Mouse (Mus musculus): ENCODE measurements around the gene Nadk. TPM values are rescaled to one million over a fixed set of nuclear protein-coding genes. Genes with fewer than 3 reads are reported as not detected.
A peak's percentile ranks its signal among the peaks of the same experiment; 100 is the strongest.

Gene Nadk
- polyA plus RNA-seq (2016; fragmentation: Nextera tagmentation; extraction: Ambion mirVana), result 105 and 110 TPM in 2 replicates

DNA sequence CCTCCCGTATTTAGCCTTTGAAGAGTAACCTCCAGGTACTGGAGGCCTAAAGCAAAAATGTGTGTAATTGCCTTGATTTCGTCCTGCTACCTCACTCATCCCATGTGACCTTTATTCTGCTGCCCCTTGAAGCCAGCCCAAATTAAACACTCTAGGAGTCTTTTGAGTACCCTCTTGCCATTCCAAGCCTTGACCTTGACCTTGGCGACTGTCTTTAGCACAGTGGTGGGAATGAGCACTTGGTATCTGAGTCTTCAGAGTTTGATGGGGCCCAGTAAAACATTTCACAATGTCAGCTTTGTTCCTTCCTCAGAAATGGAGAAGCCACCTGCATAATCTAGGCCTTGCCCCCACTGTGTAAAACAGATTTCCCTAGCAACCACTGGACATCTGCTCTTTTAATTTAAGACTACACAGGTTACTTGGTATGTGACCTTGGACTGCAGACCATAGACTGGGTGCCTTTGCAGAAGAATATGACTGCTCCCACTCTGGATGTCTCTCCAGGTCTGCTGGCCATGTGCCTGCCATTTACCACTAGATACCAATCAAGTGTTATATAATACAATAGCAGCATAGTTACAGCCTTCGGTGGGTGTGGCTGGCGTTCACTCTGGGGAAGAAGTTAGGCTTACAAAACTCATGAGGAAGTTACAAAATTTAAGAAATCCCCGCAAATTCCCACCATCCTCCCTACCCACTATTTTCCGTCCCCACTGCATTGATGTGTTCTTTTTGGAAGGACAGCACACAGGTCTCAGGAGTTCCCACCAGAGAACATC lies at the start of gene Nadk:
Gene Nadk, plus strand, starts transcription at position 718 of the 782 bp plus-strand sequence.
- WGBS, result 81% methylated on average over 7 of the region's 7 CpGs
- H3K27me3 ChIP-seq (ENCODE audit: low read depth, poor library complexity, severe bottlenecking), result no peaks in the 10 kb centered on the region
- H3K27ac ChIP-seq (replicated peaks), result peak within 1 kb of the TSS; percentile 84
- peak within 1 kb of the TSS; percentile 79 for H3K4me3 ChIP-seq
- peaks cover 42% of the 10 kb centered on the region for H3K4me1 ChIP-seq
- H3K36me3 ChIP-seq, result peaks cover 47% of the 10 kb centered on the region
- no peaks in the 10 kb centered on the region for H3K9me3 ChIP-seq (replicated peaks)
- DNase-seq (ENCODE audit: low spot score), result no peak

DNA sequence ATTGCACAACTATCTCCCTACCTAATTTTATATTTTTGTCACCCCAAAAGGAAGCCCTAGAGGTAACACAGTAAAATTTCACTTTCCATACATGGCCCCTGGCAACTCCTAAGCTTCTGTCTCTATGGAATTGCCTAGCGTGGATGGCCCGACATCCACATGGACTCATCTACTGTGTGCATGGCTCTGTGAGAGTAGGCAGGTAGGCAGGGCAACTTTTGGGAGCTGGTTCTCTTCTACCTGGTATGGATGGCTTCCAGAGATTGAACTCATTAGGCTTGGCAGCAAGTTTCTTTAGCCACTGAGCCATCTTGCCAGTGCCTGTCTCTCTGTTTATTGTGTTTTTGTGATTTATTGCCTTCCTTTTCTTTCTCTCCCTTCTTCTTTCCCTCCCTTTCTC lies 47.4 kb upstream of the Nadk start:
- WGBS, result 92% methylated on average over 2 of the region's 2 CpGs

DNA sequence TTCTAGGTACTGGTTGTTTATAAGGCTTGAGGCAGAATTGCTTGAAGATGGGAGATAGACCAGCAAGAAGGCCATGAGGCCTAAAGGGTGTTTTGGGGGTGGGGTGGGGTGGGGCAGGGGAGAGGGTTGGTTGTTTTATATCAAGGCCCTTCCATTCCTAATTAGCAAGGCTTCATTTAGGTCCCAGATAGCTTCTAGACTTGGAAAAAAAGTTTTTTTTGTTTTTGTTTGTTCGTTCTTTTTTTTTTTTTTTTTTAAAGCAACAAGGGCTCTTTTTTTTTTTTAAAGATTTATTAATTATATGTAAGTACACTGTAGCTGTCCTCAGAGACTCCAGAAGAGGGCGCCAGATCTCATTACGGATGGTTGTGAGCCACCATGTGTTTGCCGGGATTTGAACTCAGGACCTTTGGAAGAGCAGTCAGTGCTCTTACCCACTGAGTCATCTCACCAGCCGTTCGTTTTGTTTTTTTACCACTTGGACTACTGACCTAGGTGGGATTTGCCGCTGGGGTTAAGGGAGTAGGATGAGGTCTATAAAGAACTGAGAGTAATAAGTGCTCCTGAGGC lies 44.1 kb upstream of the Nadk start:
- no peaks in the 10 kb centered on the region for H3K4me1 ChIP-seq
- H3K9me3 ChIP-seq (replicated peaks), result no peaks in the 10 kb centered on the region
- no peaks in the 10 kb centered on the region for H3K27me3 ChIP-seq (ENCODE audit: low read depth, poor library complexity, severe bottlenecking)
- H3K4me3 ChIP-seq, result no peak overlapping the region
- WGBS, result 87% methylated on average over 7 of the region's 7 CpGs
- peaks cover 50% of the 10 kb centered on the region for H3K36me3 ChIP-seq
- no peak overlapping the region for H3K27ac ChIP-seq (replicated peaks)
- no peak for DNase-seq (ENCODE audit: low spot score)

More for the DNA sequence above, 47.4 kb upstream of the Nadk start:
- H3K36me3 ChIP-seq, result peaks cover 51% of the 10 kb centered on the region
- H3K4me3 ChIP-seq, result no peak overlapping the region
- no peaks in the 10 kb centered on the region for H3K27me3 ChIP-seq (ENCODE audit: low read depth, poor library complexity, severe bottlenecking)
- H3K9me3 ChIP-seq (replicated peaks), result no peaks in the 10 kb centered on the region
- H3K27ac ChIP-seq (replicated peaks), result no peak overlapping the region
- no peaks in the 10 kb centered on the region for H3K4me1 ChIP-seq
- DNase-seq (ENCODE audit: low spot score), result no peak

DNA sequence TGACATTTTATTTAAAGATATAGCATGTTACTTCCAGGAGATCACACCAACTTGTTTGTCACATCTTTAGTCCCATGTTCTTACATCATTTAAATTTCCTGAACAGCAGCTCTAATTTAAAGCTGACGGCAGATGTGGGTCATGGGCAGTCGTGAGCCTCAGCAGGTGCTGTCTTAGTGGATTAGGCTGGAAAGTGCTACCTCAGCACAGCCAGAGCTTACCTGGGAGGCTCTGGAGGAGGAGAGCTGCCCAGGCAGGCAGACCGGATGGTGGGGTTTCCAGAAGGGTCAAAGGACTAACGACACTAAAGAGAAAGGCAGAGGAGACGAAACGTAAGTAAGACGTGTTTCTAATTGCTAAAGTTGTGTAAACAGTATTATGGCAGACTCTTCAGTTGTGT lies 39.9 kb upstream of the Nadk start:
- peaks cover 62% of the 10 kb centered on the region for H3K36me3 ChIP-seq

DNA sequence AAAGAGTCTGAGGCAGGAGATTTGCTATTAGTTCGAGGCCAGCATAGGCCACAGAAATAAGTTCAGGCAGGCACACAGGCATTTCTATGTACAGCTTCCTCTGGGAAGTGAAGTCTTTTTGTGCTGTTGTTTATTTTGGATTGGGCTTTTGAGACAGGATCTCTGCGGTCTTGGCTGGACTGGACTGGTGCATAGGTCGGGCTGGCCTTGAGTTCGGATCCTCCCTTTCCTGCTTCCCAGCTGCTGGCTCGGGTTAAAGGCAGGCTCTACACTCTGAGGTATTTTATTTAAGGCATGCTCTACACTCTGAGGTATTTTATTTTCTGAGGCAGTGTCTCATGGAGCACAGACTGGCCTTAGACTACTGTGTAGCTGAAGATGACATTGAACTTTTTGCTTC lies 36.4 kb upstream of the Nadk start:
- H3K4me3 ChIP-seq, result no peak overlapping the region

More for the DNA sequence above, 39.9 kb upstream of the Nadk start:
- H3K27ac ChIP-seq (replicated peaks), result no peak overlapping the region
- H3K4me3 ChIP-seq, result no peak overlapping the region
- no peaks in the 10 kb centered on the region for H3K4me1 ChIP-seq
- no peaks in the 10 kb centered on the region for H3K9me3 ChIP-seq (replicated peaks)
- 87% methylated on average over 7 of the region's 7 CpGs for WGBS
- H3K27me3 ChIP-seq (ENCODE audit: low read depth, poor library complexity, severe bottlenecking), result no peaks in the 10 kb centered on the region
- DNase-seq (ENCODE audit: low spot score), result no peak

DNA sequence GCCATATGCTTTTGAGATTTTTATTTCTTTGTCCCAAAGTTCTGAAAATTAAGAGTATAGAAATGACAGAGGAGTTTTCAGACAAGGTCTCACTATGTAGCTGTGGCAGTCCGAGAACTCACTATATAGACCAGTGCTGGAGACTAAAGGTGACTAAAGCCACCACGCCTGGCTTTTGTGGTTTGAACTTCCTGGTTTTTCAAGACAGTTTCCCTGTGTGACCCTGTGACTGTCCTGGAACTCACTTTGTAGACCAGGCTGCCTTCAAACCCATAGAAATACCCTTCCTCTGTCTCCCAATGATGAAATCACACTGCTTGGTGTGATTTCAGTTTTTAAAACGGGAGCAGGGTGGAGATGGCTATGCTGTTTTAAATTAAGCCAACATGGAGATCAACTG lies 32.9 kb upstream of the Nadk start:
- Histone ChIP-seq H3K4me3 (no peak overlapping the region), H3K4me1 (no peaks in the 10 kb centered on the region), H3K27ac (replicated peaks) (no peak overlapping the region), H3K27me3 (ENCODE audit: low read depth, poor library complexity, severe bottlenecking) (no peaks in the 10 kb centered on the region), H3K36me3 (peaks cover 94% of the 10 kb centered on the region), H3K9me3 (replicated peaks) (no peaks in the 10 kb centered on the region)
- no peak for DNase-seq (ENCODE audit: low spot score)
- WGBS, result 90% methylated on average over 3 of the region's 3 CpGs

More for the DNA sequence above, 36.4 kb upstream of the Nadk start:
- Histone ChIP-seq H3K27me3 (ENCODE audit: low read depth, poor library complexity, severe bottlenecking) (no peaks in the 10 kb centered on the region), H3K9me3 (replicated peaks) (no peaks in the 10 kb centered on the region), H3K27ac (replicated peaks) (no peak overlapping the region), H3K36me3 (peaks cover 81% of the 10 kb centered on the region), H3K4me1 (no peaks in the 10 kb centered on the region)
- no peak for DNase-seq (ENCODE audit: low spot score)
- WGBS, result 91% methylated on average over 5 of the region's 5 CpGs

DNA sequence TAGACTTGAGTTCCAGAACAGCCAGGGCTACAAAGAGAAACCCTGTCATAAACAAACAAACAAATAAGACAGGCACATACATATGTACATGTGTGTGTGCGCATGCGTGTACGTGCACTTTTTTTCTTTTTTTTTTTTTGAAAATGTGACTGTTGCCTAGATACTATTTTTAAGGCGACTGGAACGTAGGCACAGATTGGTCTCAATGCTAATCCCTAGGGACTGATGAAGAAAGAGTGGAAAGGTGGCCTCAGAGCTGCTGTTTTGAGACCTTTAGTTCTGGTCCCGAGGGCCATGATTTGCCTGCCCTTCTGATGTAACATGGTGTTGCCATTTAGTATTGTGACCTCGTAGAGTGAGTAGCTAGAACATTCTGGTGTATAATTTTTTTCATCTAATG lies 12.2 kb upstream of the Nadk start:
- WGBS, result 96% methylated on average over 7 of the region's 7 CpGs
- Histone ChIP-seq H3K4me3 (no peak overlapping the region), H3K36me3 (peaks cover 97% of the 10 kb centered on the region), H3K4me1 (no peaks in the 10 kb centered on the region), H3K27ac (replicated peaks) (no peak overlapping the region), H3K27me3 (ENCODE audit: low read depth, poor library complexity, severe bottlenecking) (no peaks in the 10 kb centered on the region), H3K9me3 (replicated peaks) (no peaks in the 10 kb centered on the region)
- DNase-seq (ENCODE audit: low spot score), result no peak

DNA sequence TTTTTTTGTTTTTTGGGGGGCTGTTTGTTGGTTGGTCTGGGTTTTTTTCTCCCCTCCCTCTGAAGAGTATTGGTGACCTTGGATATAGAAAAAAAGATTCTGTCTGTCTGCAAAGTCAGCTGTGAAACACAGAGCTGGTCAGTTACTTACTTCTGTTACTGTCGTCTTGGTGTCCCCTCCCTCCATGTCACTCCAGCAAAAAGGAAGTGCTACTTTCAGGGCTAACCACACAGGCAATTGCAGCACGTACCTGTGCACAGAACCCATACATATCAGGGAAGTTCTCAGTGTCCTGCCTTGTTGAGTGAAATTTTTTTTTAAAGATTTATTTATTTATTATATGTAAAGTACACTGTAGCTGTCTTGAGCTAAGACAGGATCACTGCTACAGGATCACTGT lies 11.7 kb upstream of the Nadk start:
- Histone ChIP-seq H3K36me3 (peaks cover 97% of the 10 kb centered on the region), H3K9me3 (replicated peaks) (no peaks in the 10 kb centered on the region), H3K27me3 (ENCODE audit: low read depth, poor library complexity, severe bottlenecking) (no peaks in the 10 kb centered on the region), H3K27ac (replicated peaks) (no peak overlapping the region), H3K4me1 (no peaks in the 10 kb centered on the region), H3K4me3 (no peak overlapping the region)
- DNase-seq (ENCODE audit: low spot score), result no peak
- WGBS, result 94% methylated on average over 2 of the region's 2 CpGs

DNA sequence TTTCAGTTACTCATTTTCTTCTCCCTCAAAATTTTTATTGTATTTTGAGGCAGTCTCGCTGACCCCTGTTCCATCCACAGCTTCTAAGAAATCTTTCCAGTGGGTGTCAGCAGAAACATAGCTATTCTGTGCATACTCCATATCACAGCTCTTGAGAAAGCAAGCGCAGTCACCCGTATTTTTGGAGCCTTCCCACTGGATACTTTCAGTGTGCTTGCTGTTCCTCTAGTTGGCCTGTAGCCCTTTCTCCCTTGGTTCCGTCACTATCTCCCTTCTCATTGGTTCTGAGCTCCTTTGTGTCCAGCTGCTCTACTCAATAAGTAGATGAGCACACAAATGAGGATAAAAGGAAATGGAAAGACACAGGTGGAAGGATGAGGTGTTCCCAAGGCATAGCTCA lies 11.1 kb upstream of the Nadk start:
- H3K4me3 ChIP-seq, result no peak overlapping the region
- H3K27me3 ChIP-seq (ENCODE audit: low read depth, poor library complexity, severe bottlenecking), result no peaks in the 10 kb centered on the region
- no peaks in the 10 kb centered on the region for H3K9me3 ChIP-seq (replicated peaks)
- H3K36me3 ChIP-seq, result peaks cover 97% of the 10 kb centered on the region
- no peak for DNase-seq (ENCODE audit: low spot score)
- WGBS, result 94% methylated on average over 4 of the region's 4 CpGs
- no peak overlapping the region for H3K27ac ChIP-seq (replicated peaks)
- H3K4me1 ChIP-seq, result no peaks in the 10 kb centered on the region

DNA sequence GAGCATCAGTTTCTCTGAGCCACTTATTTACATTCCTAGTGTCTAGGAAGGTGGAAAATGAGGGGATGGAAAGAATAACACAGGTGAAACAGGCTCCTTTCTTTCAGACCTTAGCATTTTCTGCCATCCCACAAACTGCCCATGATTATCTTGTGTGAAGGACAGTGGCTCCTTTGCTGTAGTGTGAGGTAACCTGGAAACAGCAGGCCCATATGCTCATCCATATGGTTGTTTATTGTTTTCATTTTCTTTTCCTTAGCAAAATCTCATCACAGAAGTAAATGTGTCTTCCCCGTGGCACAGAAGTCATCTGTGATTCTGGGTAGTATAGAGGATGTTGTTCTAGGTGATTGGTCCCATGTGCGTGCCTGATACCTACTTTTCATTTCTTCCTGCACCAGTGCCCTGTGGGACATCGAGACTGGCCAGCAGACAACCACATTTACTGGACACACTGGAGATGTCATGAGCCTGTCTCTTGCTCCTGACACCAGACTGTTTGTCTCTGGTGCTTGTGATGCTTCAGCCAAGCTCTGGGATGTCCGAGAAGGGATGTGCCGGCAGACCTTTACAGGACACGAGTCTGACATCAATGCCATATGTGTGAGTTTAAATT lies 9.2 kb upstream of the Nadk start:
- no peaks in the 10 kb centered on the region for H3K9me3 ChIP-seq (replicated peaks)
- no peaks in the 10 kb centered on the region for H3K4me1 ChIP-seq
- H3K36me3 ChIP-seq, result peaks cover 99% of the 10 kb centered on the region
- no peak overlapping the region for H3K27ac ChIP-seq (replicated peaks)
- WGBS, result 93% methylated on average over 6 of the region's 6 CpGs
- DNase-seq (ENCODE audit: low spot score), result no peak
- H3K4me3 ChIP-seq, result no peak overlapping the region
- H3K27me3 ChIP-seq (ENCODE audit: low read depth, poor library complexity, severe bottlenecking), result no peaks in the 10 kb centered on the region

DNA sequence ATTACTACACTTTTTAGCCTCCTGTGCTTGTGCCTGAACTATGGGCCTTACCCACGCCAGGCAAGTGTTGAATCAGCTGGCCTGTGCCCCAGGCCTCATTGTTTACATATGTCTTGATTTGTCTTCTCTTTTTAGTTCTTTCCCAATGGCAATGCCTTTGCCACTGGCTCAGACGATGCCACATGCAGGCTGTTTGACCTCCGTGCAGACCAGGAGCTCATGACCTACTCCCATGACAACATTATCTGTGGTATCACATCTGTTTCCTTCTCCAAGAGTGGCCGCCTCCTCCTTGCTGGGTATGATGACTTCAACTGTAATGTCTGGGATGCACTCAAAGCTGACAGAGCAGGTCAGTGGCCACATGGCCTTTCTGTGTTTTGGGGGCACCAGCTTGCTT lies 7.3 kb upstream of the Nadk start:
- H3K27me3 ChIP-seq (ENCODE audit: low read depth, poor library complexity, severe bottlenecking), result no peaks in the 10 kb centered on the region
- peaks cover 100% of the 10 kb centered on the region for H3K36me3 ChIP-seq
- 88% methylated on average over 4 of the region's 4 CpGs for WGBS
- H3K4me1 ChIP-seq, result no peaks in the 10 kb centered on the region
- H3K4me3 ChIP-seq, result no peak overlapping the region
- DNase-seq (ENCODE audit: low spot score), result no peak
- H3K9me3 ChIP-seq (replicated peaks), result no peaks in the 10 kb centered on the region
- no peak overlapping the region for H3K27ac ChIP-seq (replicated peaks)

DNA sequence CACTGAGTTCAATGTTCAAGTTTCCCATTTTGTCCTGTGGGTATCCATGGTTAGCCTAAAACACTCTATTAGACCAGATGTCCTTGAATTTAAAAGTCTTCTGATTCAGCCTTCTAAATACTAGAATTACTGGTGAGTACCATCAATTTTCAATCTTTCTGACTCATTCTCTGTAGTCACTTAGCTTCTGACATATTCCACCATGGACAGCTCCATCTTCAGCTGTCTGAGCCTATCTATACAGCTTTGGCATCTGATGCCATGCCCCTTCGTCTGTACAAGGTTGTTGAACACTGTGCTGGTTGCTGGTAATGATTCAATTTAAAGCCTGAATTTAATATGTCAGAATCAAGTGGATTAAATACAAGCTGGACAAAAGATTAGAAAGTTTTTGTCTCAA lies 6.7 kb upstream of the Nadk start:
- DNase-seq (ENCODE audit: low spot score), result no peak
- H3K36me3 ChIP-seq, result peaks cover 100% of the 10 kb centered on the region
- no peaks in the 10 kb centered on the region for H3K27me3 ChIP-seq (ENCODE audit: low read depth, poor library complexity, severe bottlenecking)
- 76% methylated on average over 1 of the region's 1 CpGs for WGBS
- peaks cover 2% of the 10 kb centered on the region for H3K4me1 ChIP-seq
- no peaks in the 10 kb centered on the region for H3K9me3 ChIP-seq (replicated peaks)
- no peak overlapping the region for H3K27ac ChIP-seq (replicated peaks)
- H3K4me3 ChIP-seq, result no peak overlapping the region

DNA sequence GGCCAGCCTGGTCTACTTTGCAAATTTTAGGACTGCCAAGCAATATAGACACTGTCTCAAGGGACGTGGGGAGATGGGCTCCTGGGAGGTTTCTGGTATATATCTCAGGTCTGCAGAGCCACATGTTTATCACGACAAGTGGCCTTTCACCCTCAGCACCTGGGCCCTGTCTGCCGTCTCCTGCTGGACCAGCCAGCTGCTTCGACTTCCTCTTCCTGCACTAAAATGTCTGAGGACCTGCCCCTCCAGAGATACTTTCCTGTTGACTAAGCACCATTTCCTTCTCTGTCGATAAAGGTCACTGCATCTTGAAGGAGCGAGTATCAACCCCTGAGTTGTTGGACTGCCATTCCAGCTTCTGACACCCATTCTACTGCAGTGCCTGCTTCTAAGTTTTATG lies 2.7 kb upstream of the Nadk start:
- DNase-seq (ENCODE audit: low spot score), result no peak
- 91% methylated on average over 6 of the region's 6 CpGs for WGBS
- H3K27me3 ChIP-seq (ENCODE audit: low read depth, poor library complexity, severe bottlenecking), result no peaks in the 10 kb centered on the region
- H3K36me3 ChIP-seq, result peaks cover 71% of the 10 kb centered on the region
- no peaks in the 10 kb centered on the region for H3K9me3 ChIP-seq (replicated peaks)
- peaks cover 31% of the 10 kb centered on the region for H3K4me1 ChIP-seq
- H3K4me3 ChIP-seq, result no peak overlapping the region
- H3K27ac ChIP-seq (replicated peaks), result no peak overlapping the region

All from midbrain, embryonic 10.5 days (tissue).